ENCODE assay signal across 19 mouse cellular contexts in genomic region chr5:47502764-47503416, GRCm38 (mm10).
DNase-seq lines count a peak whose midpoint lies in the region; ATAC-seq and TF ChIP-seq lines count a peak whose summit lies in the region.
"Had no signal": no experiment of that assay in that cellular context is flagged by ENCODE, and none has a peak within 500 bp of the region (broad histone marks: within the 10 kb centered on the region; RNA-seq: fewer than 3 reads in every experiment).

No protein-coding gene starts in this region.

- peak; percentile 51; the same call in 1 of the 2 replicates for ATAC-seq in kidney, embryonic 16.5 days (ENCODE audit: low FRiP score, low TSS enrichment)
- ATAC-seq in liver, embryonic 12.5 days, result no peak
- ATAC-seq in liver, postnatal 0 days, result no peak
- ATAC-seq: midbrain, embryonic 16.5 days had no signal

- no peaks in the 10 kb centered on the region for H3K27me3 ChIP-seq in C2C12 (ENCODE audit: control insufficient read depth, insufficient read depth, insufficient read length)
- no peaks in the 10 kb centered on the region for H3K27me3 ChIP-seq in kidney, embryonic 16.5 days (ENCODE audit: insufficient read depth, low read length)
- no peaks in the 10 kb centered on the region for H3K27me3 ChIP-seq in liver, embryonic 12.5 days (replicated peaks)
- H3K27me3 ChIP-seq in liver, postnatal 0 days (ENCODE audit: insufficient read depth, low read length), result no peaks in the 10 kb centered on the region
- H3K27me3 ChIP-seq: embryonic facial prominence, embryonic 13.5 days; hindbrain, embryonic 13.5 days; limb, embryonic 13.5 days; liver, embryonic 15.5 days; megakaryocyte, embryonic 14.5 days; stomach, embryonic 15.5 days had no signal

- H3K79me3 ChIP-seq in C2C12 (ENCODE audit: low read depth), result no peaks in the 10 kb centered on the region

- DNase-seq in adrenal gland, adult (ENCODE audit: inconsistent age in 2 of 2, low spot score in 1 of 2), result peak; percentile 21 to 79
- DNase-seq in adrenal gland, postnatal 4 days (ENCODE audit: low spot score in 2 of 2), result no peak
- peak; percentile 17 for DNase-seq in adrenal gland, postnatal 14 days
- no peak for DNase-seq in liver, postnatal 0 days
- no peak for DNase-seq in urinary bladder, postnatal 4 days (ENCODE audit: low spot score in 2 of 2)
- DNase-seq: cerebellum, adult 9-10 months; heart, adult 11 months; lung, postnatal 10 days; right cerebral cortex, postnatal 14 days had no signal

- no peaks in the 10 kb centered on the region for H3K36me3 ChIP-seq in C2C12 (ENCODE audit: control insufficient read depth, insufficient read depth)
- H3K36me3 ChIP-seq in kidney, embryonic 16.5 days (ENCODE audit: insufficient read depth, low read length), result no peaks in the 10 kb centered on the region
- no peaks in the 10 kb centered on the region for H3K36me3 ChIP-seq in liver, embryonic 12.5 days
- H3K36me3 ChIP-seq in liver, postnatal 0 days (replicated peaks; ENCODE audit: insufficient read depth, low read length), result no peaks in the 10 kb centered on the region
- H3K36me3 ChIP-seq: embryonic facial prominence, embryonic 13.5 days; hindbrain, embryonic 13.5 days; limb, embryonic 13.5 days; liver, embryonic 15.5 days; stomach, embryonic 15.5 days had no signal

- no peaks in the 10 kb centered on the region for H3K4me1 ChIP-seq in kidney, embryonic 16.5 days (ENCODE audit: insufficient read depth, low read length)
- no peaks in the 10 kb centered on the region for H3K4me1 ChIP-seq in liver, embryonic 12.5 days
- no peaks in the 10 kb centered on the region for H3K4me1 ChIP-seq in liver, postnatal 0 days (ENCODE audit: insufficient read depth)
- H3K4me1 ChIP-seq: embryonic facial prominence, embryonic 13.5 days; hindbrain, embryonic 13.5 days; limb, embryonic 13.5 days; liver, embryonic 15.5 days; megakaryocyte, embryonic 14.5 days; stomach, embryonic 15.5 days had no signal

- TF ChIP-seq EP300 in liver, postnatal 0 days (IDR thresholded peaks at IDR 0.05; ENCODE audit: low read depth), result no peak

- TF ChIP-seq CTCF in C2C12 (IDR thresholded peaks at IDR 0.05; ENCODE audit: control insufficient read depth, insufficient read depth, insufficient read length), result no peak
- no peak for TF ChIP-seq CTCF in liver, postnatal 0 days (IDR thresholded peaks at IDR 0.05; ENCODE audit: low read depth)

- no peak overlapping the region for H3K27ac ChIP-seq in kidney, embryonic 16.5 days (ENCODE audit: low read length)
- no peak overlapping the region for H3K27ac ChIP-seq in liver, embryonic 12.5 days
- H3K27ac ChIP-seq in liver, postnatal 0 days (ENCODE audit: low read depth), result no peak overlapping the region
- H3K27ac ChIP-seq: embryonic facial prominence, embryonic 13.5 days; hindbrain, embryonic 13.5 days; limb, embryonic 13.5 days; liver, embryonic 15.5 days; stomach, embryonic 15.5 days had no signal

- no peaks in the 10 kb centered on the region for H3K79me2 ChIP-seq in C2C12 (ENCODE audit: control insufficient read depth, insufficient read depth)

- H3K4me2 ChIP-seq in kidney, embryonic 16.5 days (replicated peaks; ENCODE audit: low read depth, low read length), result no peak overlapping the region
- H3K4me2 ChIP-seq in liver, embryonic 12.5 days, result no peak overlapping the region
- H3K4me2 ChIP-seq in liver, postnatal 0 days (ENCODE audit: low read depth, low read length), result no peak overlapping the region
- H3K4me2 ChIP-seq: embryonic facial prominence, embryonic 13.5 days; hindbrain, embryonic 13.5 days; limb, embryonic 13.5 days; liver, embryonic 15.5 days; stomach, embryonic 15.5 days had no signal

- H3ac ChIP-seq in C2C12 (ENCODE audit: control insufficient read depth, insufficient read length, low read depth), result no peak overlapping the region

- H3K9me3 ChIP-seq in kidney, embryonic 16.5 days (ENCODE audit: low read length), result no peaks in the 10 kb centered on the region
- no peaks in the 10 kb centered on the region for H3K9me3 ChIP-seq in liver, embryonic 12.5 days (replicated peaks)
- no peaks in the 10 kb centered on the region for H3K9me3 ChIP-seq in liver, postnatal 0 days (ENCODE audit: low read length)
- H3K9me3 ChIP-seq: embryonic facial prominence, embryonic 13.5 days; hindbrain, embryonic 13.5 days; limb, embryonic 13.5 days; liver, embryonic 15.5 days; megakaryocyte, embryonic 14.5 days; stomach, embryonic 15.5 days had no signal

- no peak overlapping the region for H3K4me3 ChIP-seq in C2C12 (ENCODE audit: insufficient read depth, poor library complexity, severe bottlenecking)
- no peak overlapping the region for H3K4me3 ChIP-seq in kidney, embryonic 16.5 days (ENCODE audit: low read length)
- H3K4me3 ChIP-seq in liver, embryonic 12.5 days, result no peak overlapping the region
- H3K4me3 ChIP-seq in liver, postnatal 0 days (ENCODE audit: low read depth, low read length), result no peak overlapping the region
- H3K4me3 ChIP-seq: embryonic facial prominence, embryonic 13.5 days; hindbrain, embryonic 13.5 days; limb, embryonic 13.5 days; liver, embryonic 15.5 days; megakaryocyte, embryonic 14.5 days; stomach, embryonic 15.5 days had no signal

- H3K9ac ChIP-seq in kidney, embryonic 16.5 days (replicated peaks; ENCODE audit: low read length), result no peak overlapping the region
- H3K9ac ChIP-seq in liver, embryonic 12.5 days, result no peak overlapping the region
- H3K9ac ChIP-seq in liver, postnatal 0 days (replicated peaks), result no peak overlapping the region
- H3K9ac ChIP-seq: embryonic facial prominence, embryonic 13.5 days; hindbrain, embryonic 13.5 days; limb, embryonic 13.5 days; liver, embryonic 15.5 days; stomach, embryonic 15.5 days had no signal

- WGBS in kidney, embryonic 16.5 days, result 58% methylated on average over 4 of the region's 4 CpGs
- 65% methylated on average over 4 of the region's 4 CpGs for WGBS in liver, embryonic 12.5 days (ENCODE audit: insufficient replicate concordance)
- 71% methylated on average over 4 of the region's 4 CpGs for WGBS in liver, postnatal 0 days (ENCODE audit: insufficient replicate concordance)

TF ChIP-seq in C2C12, 6 proteins besides CTCF, POLR2A, EP300 and RAD21:
- TF ChIP-seq MAX (IDR thresholded peaks at IDR 0.05) (no peak), MYOG (IDR thresholded peaks at IDR 0.05; ENCODE audit: control insufficient read depth, extremely low read depth, insufficient read length) (no peak), FOSL1 (IDR thresholded peaks at IDR 0.05; ENCODE audit: insufficient read depth, low read length, poor library complexity, severe bottlenecking) (peak; percentile 65)

Comparison
In these comparisons a context has a peak if more than half of its experiments do, and no peak if none do; other contexts are left out.
1. DNase-seq: peak in adrenal gland, adult (2 of 2) and adrenal gland, postnatal 14 days (single experiment); none in adrenal gland, postnatal 4 days (0 of 2), liver, postnatal 0 days (single experiment) and urinary bladder, postnatal 4 days (0 of 2).